Mouse (Mus musculus): ENCODE measurements at regions not wholly inside any gene's neighbourhood (a gene's known extent, or its start where the extent isn't known, plus 50 kb on each side); places are given as distances from the start of the nearest gene placed in this dataset.

DNA sequence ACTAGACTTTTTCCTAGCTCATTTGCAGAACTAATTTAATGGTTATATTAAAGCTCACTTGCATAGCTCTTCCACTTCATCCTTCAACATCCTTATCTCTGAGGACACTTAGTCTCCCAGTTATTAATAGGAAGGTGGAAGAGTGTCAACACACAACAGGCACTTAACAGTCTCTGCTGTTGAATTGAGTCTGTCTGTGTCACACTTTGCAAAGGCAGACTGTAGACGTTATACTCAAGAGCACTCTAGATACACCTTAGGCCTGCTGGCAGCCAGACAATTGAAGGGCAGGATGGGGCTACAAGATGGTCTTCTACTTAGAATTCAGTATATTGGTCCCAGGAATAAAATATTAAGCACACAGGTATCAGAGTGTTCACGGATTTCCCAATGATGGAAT is 172.6 kb upstream of the F930015N05Rik start:
- TF ChIP-seq CTCF (conservative IDR thresholded peaks at IDR 0.05; ENCODE audit: low read length): no peak
- TF ChIP-seq NANOG (IDR thresholded peaks at IDR 0.05; ENCODE audit: borderline replicate concordance, low read length): no peak
- no peak for TF ChIP-seq POU5F1 (IDR thresholded peaks at IDR 0.05; ENCODE audit: borderline replicate concordance, low read length)

Data from E14TG2a.4 (cell line).